In genomic region chr4:140499571-140499970, GRCm38 (mm10) we compare ENCODE assay signal across 21 mouse cellular contexts.
DNase-seq lines count a peak whose midpoint lies in the region; ATAC-seq and TF ChIP-seq lines count a peak whose summit lies in the region.
"Had no signal": no experiment of that assay in that cellular context is flagged by ENCODE, and none has a peak within 500 bp of the region (broad histone marks: within the 10 kb centered on the region; RNA-seq: fewer than 3 reads in every experiment).

No protein-coding gene starts in this region.

- no peak overlapping the region for H3K4me3 ChIP-seq in forebrain, postnatal 0 days (ENCODE audit: low read depth, low read length)
- no peak overlapping the region for H3K4me3 ChIP-seq in forebrain, embryonic 14.5 days (ENCODE audit: low read depth, low read length)
- H3K4me3 ChIP-seq: hindbrain, embryonic 12.5 days; limb, embryonic 12.5 days; liver, embryonic 13.5 days; midbrain, embryonic 10.5 days; neural tube, embryonic 15.5 days; stomach, embryonic 15.5 days had no signal

- TF ChIP-seq CTCF in forebrain, postnatal 0 days (IDR thresholded peaks at IDR 0.05; ENCODE audit: low read depth) = peak; percentile 31; the same call in 1 of the 2 replicates

- H3K36me3 ChIP-seq in forebrain, postnatal 0 days (ENCODE audit: insufficient read depth) = no peaks in the 10 kb centered on the region
- H3K36me3 ChIP-seq in forebrain, embryonic 14.5 days (ENCODE audit: control insufficient read depth, insufficient read depth, low read length) = no peaks in the 10 kb centered on the region
- H3K36me3 ChIP-seq: G1E; hindbrain, embryonic 12.5 days; limb, embryonic 12.5 days; liver, embryonic 13.5 days; midbrain, embryonic 10.5 days; neural tube, embryonic 15.5 days; stomach, embryonic 15.5 days had no signal

- ATAC-seq in forebrain, postnatal 0 days = no peak
- no peak for ATAC-seq in forebrain, embryonic 14.5 days
- no peak for ATAC-seq in cerebellum, adult (ENCODE audit: insufficient number of reproducible peaks, low FRiP score, low TSS enrichment)
- ATAC-seq: inflammation-experienced regulatory T-cells, adult 6 months had no signal

- no peak overlapping the region for H3K4me2 ChIP-seq in forebrain, postnatal 0 days (ENCODE audit: low read depth)
- no peak overlapping the region for H3K4me2 ChIP-seq in forebrain, embryonic 14.5 days (ENCODE audit: low read length)
- H3K4me2 ChIP-seq: hindbrain, embryonic 12.5 days; limb, embryonic 12.5 days; liver, embryonic 13.5 days; neural tube, embryonic 15.5 days; stomach, embryonic 15.5 days had no signal

- H3K9me3 ChIP-seq in forebrain, postnatal 0 days (ENCODE audit: low read length) = no peaks in the 10 kb centered on the region
- H3K9me3 ChIP-seq in forebrain, embryonic 14.5 days (replicated peaks; ENCODE audit: control insufficient read depth, low read length) = no peaks in the 10 kb centered on the region
- H3K9me3 ChIP-seq: hindbrain, embryonic 12.5 days; limb, embryonic 12.5 days; liver, embryonic 13.5 days; midbrain, embryonic 10.5 days; neural tube, embryonic 15.5 days; stomach, embryonic 15.5 days had no signal

- 84% methylated on average over 6 of the region's 6 CpGs for WGBS in forebrain, postnatal 0 days
- WGBS in forebrain, embryonic 14.5 days = 86% methylated on average over 6 of the region's 6 CpGs

- no peak overlapping the region for H3K27ac ChIP-seq in forebrain, postnatal 0 days (ENCODE audit: low read depth, low read length)
- H3K27ac ChIP-seq in forebrain, embryonic 14.5 days (ENCODE audit: low read depth, low read length) = no peak overlapping the region
- H3K27ac ChIP-seq: hindbrain, embryonic 12.5 days; limb, embryonic 12.5 days; liver, embryonic 13.5 days; macrophage; midbrain, embryonic 10.5 days; neural tube, embryonic 15.5 days; stomach, embryonic 15.5 days had no signal

- no peak for DNase-seq in forebrain, postnatal 0 days
- no peak for DNase-seq in forebrain, embryonic 14.5 days (ENCODE audit: low spot score)
- peak; percentile 34 to 49 for DNase-seq in kidney, postnatal 4 days
- DNase-seq in kidney, postnatal 10 days = no peak
- DNase-seq in thymus, postnatal 4 days = peak; percentile 20
- no peak for DNase-seq in thymus, postnatal 0 days (ENCODE audit: low spot score)
- DNase-seq in MN1 (ENCODE audit: low spot score) = no peak
- DNase-seq: adrenal gland, postnatal 10 days; cerebellum, postnatal 10 days; gastrocnemius, postnatal 36 days; liver, embryonic 13.5 days; thymus, adult 18-20 months had no signal

- H3K9ac ChIP-seq in forebrain, postnatal 0 days = no peak overlapping the region
- no peak overlapping the region for H3K9ac ChIP-seq in forebrain, embryonic 14.5 days (ENCODE audit: low read length)
- H3K9ac ChIP-seq: hindbrain, embryonic 12.5 days; limb, embryonic 12.5 days; liver, embryonic 13.5 days; neural tube, embryonic 15.5 days; stomach, embryonic 15.5 days had no signal

- no peaks in the 10 kb centered on the region for H3K4me1 ChIP-seq in forebrain, postnatal 0 days (ENCODE audit: insufficient read depth)
- peaks cover 9% of the 10 kb centered on the region for H3K4me1 ChIP-seq in forebrain, embryonic 14.5 days (ENCODE audit: control insufficient read depth, insufficient read depth, low read length)
- H3K4me1 ChIP-seq: liver, embryonic 13.5 days; stomach, embryonic 15.5 days had no signal

- no peaks in the 10 kb centered on the region for H3K27me3 ChIP-seq in forebrain, postnatal 0 days (ENCODE audit: insufficient read depth, low read length)
- H3K27me3 ChIP-seq in forebrain, embryonic 14.5 days (replicated peaks; ENCODE audit: control insufficient read depth, insufficient read depth, low read length) = no peaks in the 10 kb centered on the region
- H3K27me3 ChIP-seq: liver, embryonic 13.5 days; stomach, embryonic 15.5 days had no signal

Comparison
In these comparisons a context has a peak if more than half of its experiments do, and no peak if none do; other contexts are left out.
1. DNase-seq: peak in kidney, postnatal 4 days (2 of 2) and thymus, postnatal 4 days (single experiment); none in forebrain, postnatal 0 days (single experiment), forebrain, embryonic 14.5 days (single experiment), kidney, postnatal 10 days (single experiment), thymus, postnatal 0 days (single experiment) and MN1 (single experiment).